Mouse (Mus musculus) small intestine, adult 2 months (tissue): ENCODE results near the gene Tmem238. TPM values are rescaled to one million over a fixed set of nuclear protein-coding genes. Genes with fewer than 3 reads are reported as not detected.

Experiments
- H3K27ac ChIP-seq: fragments of 200-500 bp; 2 replicates; pipeline ENCODE4 v1.5.1; 2012; ENCODE audit warnings: low read depth, low read length, control low read depth, inconsistent platforms; ENCODE audit not compliant: insufficient read depth
- H3K27me3 ChIP-seq: fragments of 200-500 bp; 2 replicates; pipeline ENCODE4 v1.6.1; 2012; ENCODE audit warnings: mild to moderate bottlenecking, moderate library complexity, low read length, inconsistent platforms; ENCODE audit not compliant: control insufficient read depth, insufficient read depth
- H3K36me3 ChIP-seq: fragments of 200-500 bp; 2 replicates; pipeline ENCODE4 v1.6.1; 2012; ENCODE audit warnings: mild to moderate bottlenecking, low read length, control low read depth, inconsistent platforms; ENCODE audit not compliant: control insufficient read depth, insufficient read depth
- H3K4me1 ChIP-seq: fragments of 200-500 bp; 2 replicates; pipeline ENCODE4 v1.6.1; 2012; ENCODE audit warnings: low read length, inconsistent platforms, mixed read lengths; ENCODE audit not compliant: control insufficient read depth, insufficient read depth, insufficient read length
- H3K4me3 ChIP-seq: fragments of 200-500 bp; 2 replicates; pipeline ENCODE4 v1.5.1; 2012; ENCODE audit warnings: low read depth, mild to moderate bottlenecking, control low read depth, inconsistent platforms, low read length, moderate library complexity
- CTCF ChIP-seq: fragments of 200-500 bp; IDR thresholded peaks from 2 replicates; pipeline ENCODE4 v1.5.1; 2012; ENCODE audit warnings: low read depth, mild to moderate bottlenecking, control low read depth, inconsistent platforms, low read length, moderate library complexity, mixed read lengths; ENCODE audit not compliant: insufficient replicate concordance, insufficient read length; ENCODE audit errors: extremely low read depth
- POLR2A ChIP-seq: fragments of 200-500 bp; IDR thresholded peaks from 2 replicates; pipeline ENCODE4 v1.6.1; 2012; ENCODE audit warnings: low read depth, mild to moderate bottlenecking, control low read depth, inconsistent platforms, low read length, moderate library complexity
- WGBS: fragments of 180-500 bp; shearing (Covaris S2); methylation state at CpG from one replicate; pipeline ENCODE4 v1.1.7; 2018; 5-methylcytosine and 5-hydroxymethylcytosine counted together
- polyA plus RNA-seq: library from polyadenylated mRNA; depleted of rRNA; stranded (reverse); fragments of >200 nt; gene quantifications from 2 replicates; pipeline ENCODE4 v1.2.3, GENCODE M21; 2012

The Tmem238 gene
- polyA plus RNA-seq, 1 experiment: 544 TPM

GRCm38 (mm10) chr7:4776861-4777830, 12.3 kb downstream of the Tmem238 start:
- 2% methylated on average over 55 of the region's 56 CpGs for WGBS
- Histone ChIP-seq H3K36me3 (no peaks in the 10 kb centered on the region), H3K4me3 (peak overlapping the region; percentile 63), H3K27ac (no peak overlapping the region), H3K4me1 (no peaks in the 10 kb centered on the region; the same call in none of the 2 replicates), H3K27me3 (peaks cover 35% of the 10 kb centered on the region)
- TF ChIP-seq CTCF (no peak), POLR2A (no peak)

DNA sequence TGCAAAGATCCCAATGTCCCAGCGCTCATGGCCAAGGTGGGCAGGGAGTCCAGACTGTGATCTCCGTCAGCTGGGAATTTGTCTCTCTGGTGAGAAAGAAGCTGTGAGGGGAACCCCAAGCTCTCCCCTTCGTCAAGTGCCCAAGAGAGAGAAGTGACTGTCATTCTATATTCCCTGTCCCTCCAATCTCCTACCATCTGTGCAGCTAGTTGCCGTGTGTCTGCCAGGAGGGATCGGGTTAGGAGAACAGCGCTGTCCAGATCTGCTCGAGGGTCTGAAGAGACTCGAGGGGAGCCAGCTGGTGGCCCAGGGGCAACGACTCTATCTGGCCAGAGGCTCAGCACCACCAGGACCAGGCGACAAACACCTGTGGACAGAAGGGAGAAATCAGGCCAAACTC, 13.3 kb downstream of the Tmem238 start:
- H3K4me1 ChIP-seq: no peaks in the 10 kb centered on the region; the same call in none of the 2 replicates
- TF ChIP-seq POLR2A (no peak), CTCF (no peak)
- H3K4me3 ChIP-seq: no peak overlapping the region
- peaks cover 32% of the 10 kb centered on the region for H3K27me3 ChIP-seq
- 52% methylated on average over 10 of the region's 10 CpGs for WGBS
- H3K27ac ChIP-seq: no peak overlapping the region
- H3K36me3 ChIP-seq: no peaks in the 10 kb centered on the region

DNA sequence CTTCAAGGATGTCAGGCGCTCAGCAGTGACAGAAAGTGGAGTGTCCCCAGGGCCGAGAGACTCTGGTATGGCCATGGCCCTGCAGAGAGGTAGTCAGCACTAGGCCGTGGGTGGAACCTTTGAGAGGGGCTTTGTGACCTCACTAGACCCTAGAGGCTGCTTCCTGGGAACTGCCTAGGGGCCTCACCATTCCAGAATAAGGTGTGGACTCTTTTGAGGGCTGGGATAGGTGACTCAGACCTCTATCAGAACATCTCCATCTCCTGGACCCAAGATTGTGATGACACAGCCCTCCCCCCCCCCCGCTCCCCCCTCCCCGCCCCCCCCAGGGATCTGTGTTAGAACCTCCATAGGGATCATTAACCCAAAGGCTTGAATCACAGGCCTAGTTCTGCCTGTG, 18.3 kb downstream of the Tmem238 start, which contains the start of gene Fam71e2:
Gene Fam71e2 (minus strand): TSS at position 101 of the 400 bp plus-strand sequence.
- Histone ChIP-seq H3K36me3 (no peaks in the 10 kb centered on the region), H3K4me1 (no peaks in the 10 kb centered on the region), H3K27ac (no peak within 1 kb of the TSS), H3K27me3 (peaks cover 8% of the 10 kb centered on the region), H3K4me3 (no peak within 1 kb of the TSS)
- WGBS: 71% methylated on average over 5 of the region's 5 CpGs
- TF ChIP-seq POLR2A (no peak), CTCF (no peak)

GRCm38 (mm10) chr7:4764946-4765710, 24.3 kb downstream of the Tmem238 start:
- Histone ChIP-seq H3K36me3 (no peaks in the 10 kb centered on the region), H3K4me1 (peaks cover 6% of the 10 kb centered on the region; the same call in 1 of the 2 replicates), H3K4me3 (no peak overlapping the region), H3K27ac (peak overlapping the region; percentile 69), H3K27me3 (no peaks in the 10 kb centered on the region)
- WGBS: 12% methylated on average over 4 of the region's 4 CpGs
- no peak for TF ChIP-seq POLR2A
- no peak for TF ChIP-seq CTCF

DNA sequence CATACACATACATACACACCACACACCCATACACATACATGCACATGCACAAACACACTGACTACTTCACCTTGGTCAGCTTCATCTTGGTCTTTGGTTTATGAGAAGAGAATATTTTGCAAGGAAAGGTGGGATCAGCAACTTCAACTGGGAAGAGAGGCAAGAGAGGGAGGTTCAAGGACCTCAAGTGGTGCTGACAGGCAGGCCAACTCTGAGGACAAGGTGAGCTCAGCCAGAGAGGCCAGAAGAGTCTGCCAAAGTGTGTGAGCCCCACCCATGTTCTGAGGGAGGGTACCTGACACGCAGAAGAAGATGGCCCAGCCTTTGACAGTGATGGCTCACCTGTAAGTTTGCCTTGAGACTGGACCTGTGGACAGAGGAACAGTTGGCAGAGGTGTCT, 29.8 kb downstream of the Tmem238 start:
- peaks cover 2% of the 10 kb centered on the region; the same call in 1 of the 2 replicates for H3K4me1 ChIP-seq
- TF ChIP-seq CTCF (no peak), POLR2A (no peak)
- WGBS: 37% methylated on average over 1 of the region's 1 CpGs
- H3K27me3 ChIP-seq: no peaks in the 10 kb centered on the region
- no peak overlapping the region for H3K4me3 ChIP-seq
- H3K36me3 ChIP-seq: no peaks in the 10 kb centered on the region
- H3K27ac ChIP-seq: no peak overlapping the region

- H3K27ac ChIP-seq: no peak within 1 kb of the TSS
- H3K27me3 ChIP-seq: no peaks in the 10 kb centered on the region
- TF ChIP-seq POLR2A (no peak), CTCF (no peak)
- H3K36me3 ChIP-seq: no peaks in the 10 kb centered on the region
- WGBS: 10% methylated on average over 24 of the region's 24 CpGs
- peak within 1 kb of the TSS; percentile 58 for H3K4me3 ChIP-seq
- peaks cover 14% of the 10 kb centered on the region for H3K4me1 ChIP-seq
Observed at GRCm38 (mm10) chr7:4752821-4753570, 36.5 kb downstream of the Tmem238 start, which contains the start of gene Cox6b2. Gene Cox6b2 (minus strand): TSS chr7:4753094.
